Mouse (Mus musculus): ENCODE measurements at regions not wholly inside any gene's neighbourhood (a gene's known extent, or its start where the extent isn't known, plus 50 kb on each side); places are given as distances from the start of the nearest gene placed in this dataset.

DNA sequence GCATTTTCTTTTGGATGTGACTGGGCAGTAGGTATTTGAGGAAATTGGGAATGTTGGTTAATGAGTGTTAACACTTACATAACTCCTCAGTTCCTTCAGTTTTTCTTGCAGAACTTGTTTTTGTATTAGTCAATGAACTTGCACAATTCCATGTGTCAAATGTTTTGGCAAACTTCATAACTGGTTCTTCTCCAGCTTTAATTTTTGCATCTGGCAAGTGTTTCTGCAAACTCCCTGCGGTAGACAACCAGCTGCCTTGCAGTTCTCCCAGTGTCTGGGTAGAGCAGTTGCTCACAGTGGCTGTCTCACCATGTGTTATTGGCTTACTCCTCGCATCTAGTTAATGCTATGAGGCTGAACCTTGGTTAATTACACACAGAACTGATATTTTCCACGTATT, 790.4 kb downstream of the Epha4 start:
- TF ChIP-seq GATA1 (IDR thresholded peaks at IDR 0.05; ENCODE audit: borderline replicate concordance, low read length) (no peak), FLI1 (IDR thresholded peaks at IDR 0.05; ENCODE audit: low read length) (no peak)
